Mouse (Mus musculus): Measurements from ENCODE around the gene Rpl14. TPM values are rescaled to one million over a fixed set of nuclear protein-coding genes. Genes with fewer than 3 reads are reported as not detected.

Gene Rpl14
- total RNA-seq, 2 experiments from 2014 or later: 538 to 546 TPM

- DNase-seq: no peak
These were observed 545 bp downstream of the Rpl14 start for GRCm38 (mm10) chr9:120571593-120572385.

- no peak for DNase-seq
These were observed 4.8 kb downstream of the Rpl14 start for GRCm38 (mm10) chr9:120575748-120576661.

- DNase-seq: no peak
These were observed 5.4 kb downstream of the Rpl14 start for GRCm38 (mm10) chr9:120576662-120577013.

- peak; percentile 79 for DNase-seq
These were observed 5.9 kb downstream of the Rpl14 start for GRCm38 (mm10) chr9:120577133-120577651.

- no peak for DNase-seq
These were observed 6.6 kb downstream of the Rpl14 start for GRCm38 (mm10) chr9:120577706-120578405.

GRCm38 (mm10) chr9:120578701-120579100 is 7.5 kb downstream of the Rpl14 start:
- no peak for DNase-seq

GRCm38 (mm10) chr9:120579808-120580207 is 8.6 kb downstream of the Rpl14 start:
- no peak for DNase-seq

GRCm38 (mm10) chr9:120581941-120582618 is 10.8 kb downstream of the Rpl14 start:
- DNase-seq: peak; percentile 36

- peak; percentile 80 for DNase-seq
These were observed 11.5 kb downstream of the Rpl14 start for GRCm38 (mm10) chr9:120582619-120583308.

GRCm38 (mm10) chr9:120583314-120583713 is 12.1 kb downstream of the Rpl14 start:
- no peak for DNase-seq

- peak; percentile 83 for DNase-seq
These were observed 15.3 kb downstream of the Rpl14 start for GRCm38 (mm10) chr9:120586546-120586945.

GRCm38 (mm10) chr9:120591490-120591889 is 20.2 kb downstream of the Rpl14 start:
- DNase-seq: peak; percentile 82

- no peak for DNase-seq
These were observed 22.3 kb downstream of the Rpl14 start for GRCm38 (mm10) chr9:120593383-120594101.

GRCm38 (mm10) chr9:120594839-120595238 is 23.6 kb downstream of the Rpl14 start:
- DNase-seq: no peak

- DNase-seq: no peak
These were observed 24.1 kb downstream of the Rpl14 start for GRCm38 (mm10) chr9:120595306-120595705.

- peak; percentile 76 for DNase-seq
These were observed 30.4 kb downstream of the Rpl14 start for GRCm38 (mm10) chr9:120601488-120602171.

- DNase-seq: peak; percentile 38
These were observed 31.1 kb downstream of the Rpl14 start for GRCm38 (mm10) chr9:120602172-120602838.

- DNase-seq: peak; percentile 92
These were observed 31.7 kb downstream of the Rpl14 start for GRCm38 (mm10) chr9:120602839-120603511.

GRCm38 (mm10) chr9:120603512-120603908 is 32.3 kb downstream of the Rpl14 start:
- no peak for DNase-seq

All from gastrocnemius, postnatal 10 days (tissue).